Mouse (Mus musculus) heart, embryonic 14.5 days (tissue): ENCODE data around the gene Fasl. TPM values are rescaled to one million over a fixed set of nuclear protein-coding genes. Genes with fewer than 3 reads are reported as not detected.

ENCODE experiments used
- ATAC-seq: fragments of 200-750 bp; cut with Nextera tagmentation; 2 replicates; pipeline ENCODE4 v1.8.0; 2017; ENCODE audit warnings: low read depth, moderate TSS enrichment; ENCODE audit not compliant: insufficient number of reproducible peaks, insufficient read depth, low FRiP score
- H3K27ac ChIP-seq, 2 experiments: fragments of 200-500 bp in 1 of 2; fragments of 300-500 bp in 1 of 2; sonication (generic) in 1 of 2; replicated peaks in 1 of 2; 2 replicates each; pipeline ENCODE4 v1.5.1; 2012 to 2014; ENCODE audit warnings: low read depth in 2 of 2, low read length in 2 of 2, control low read depth in 1 of 2, mild to moderate bottlenecking in 1 of 2, mixed read lengths in 1 of 2; ENCODE audit not compliant: control insufficient read depth in 1 of 2, insufficient read depth in 1 of 2
- H3K27me3 ChIP-seq: fragments of 300-500 bp; sonication (generic); 2 replicates; pipeline ENCODE4 v1.6.1; 2014; ENCODE audit warnings: mild to moderate bottlenecking, low read length, control low read depth; ENCODE audit not compliant: control insufficient read depth, insufficient read depth
- H3K36me3 ChIP-seq: fragments of 300-500 bp; sonication (generic); 2 replicates; pipeline ENCODE4 v1.6.1; 2014; ENCODE audit warnings: mild to moderate bottlenecking, control low read depth, low read length, mixed read lengths; ENCODE audit not compliant: control insufficient read depth, insufficient read depth
- H3K4me1 ChIP-seq, 2 experiments: fragments of 200-500 bp in 1 of 2; fragments of 300-500 bp in 1 of 2; sonication (generic) in 1 of 2; 2 replicates each; pipeline ENCODE4 v1.6.1; 2012 to 2014; ENCODE audit warnings: low read length in 2 of 2, control low read depth in 1 of 2, mixed read lengths in 1 of 2; ENCODE audit not compliant: control insufficient read depth in 2 of 2, insufficient read depth in 2 of 2
- H3K4me2 ChIP-seq: fragments of 300-500 bp; sonication (generic); 2 replicates; pipeline ENCODE4 v1.6.1; 2014; ENCODE audit warnings: mild to moderate bottlenecking, low read length
- H3K4me3 ChIP-seq, 2 experiments: fragments of 200-500 bp in 1 of 2; fragments of 300-500 bp in 1 of 2; sonication (generic) in 1 of 2; 2 replicates each; pipeline ENCODE4 v1.5.1; 2012 to 2014; ENCODE audit warnings: low read length in 2 of 2, mild to moderate bottlenecking in 2 of 2, control low read depth in 1 of 2, low read depth in 1 of 2, moderate library complexity in 1 of 2; ENCODE audit not compliant: control insufficient read depth in 1 of 2, insufficient read depth in 1 of 2
- H3K9ac ChIP-seq: fragments of 300-500 bp; sonication (generic); 2 replicates; pipeline ENCODE4 v1.6.1; 2014; ENCODE audit warnings: mild to moderate bottlenecking, low read length
- H3K9me3 ChIP-seq: fragments of 300-500 bp; sonication (generic); 2 replicates; pipeline ENCODE4 v1.6.1; 2016; ENCODE audit warnings: low read length, control low read depth; ENCODE audit not compliant: control insufficient read depth
- WGBS: fragments of 180-500 bp; shearing (Covaris S2); extraction: QIAGEN DNeasy Blood & Tissue Kit; methylation state at CpG from one replicate; pipeline ENCODE4 v1.1.7; 2014; 5-methylcytosine and 5-hydroxymethylcytosine counted together
- polyA plus RNA-seq: library from polyadenylated mRNA; unstranded; fragments of >200 nt; fragmentation: Nextera tagmentation; extraction: Ambion mirVana; gene quantifications from 2 replicates; pipeline ENCODE4 v1.2.1, GENCODE M21; 2014

The Fasl gene
- polyA plus RNA-seq = not detected in 2 replicates

DNA sequence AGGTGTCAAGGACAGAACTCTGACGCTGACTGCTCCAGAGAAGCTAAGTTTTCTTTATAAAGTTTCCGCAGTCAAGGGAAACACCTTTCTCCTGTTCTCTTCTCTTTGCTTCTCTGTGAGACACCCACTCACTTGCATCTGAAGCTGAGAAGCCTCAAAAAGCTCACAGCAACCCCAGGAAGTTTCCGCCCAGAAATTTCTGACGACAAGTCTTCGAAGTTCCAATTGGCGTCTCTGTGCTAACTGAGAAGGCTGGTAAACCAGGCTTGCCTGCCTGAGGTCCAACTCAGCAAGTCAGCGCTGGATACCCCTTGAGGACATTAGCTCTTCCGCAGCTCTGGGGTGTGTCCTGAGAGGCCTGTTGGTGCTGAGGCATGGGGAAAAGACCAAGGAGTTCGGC lies at the start of gene Fasl:
Gene Fasl, minus strand, starts transcription at position 157 of the 400 bp plus-strand sequence.
- no peak within 1 kb of the TSS for H3K9ac ChIP-seq
- no peak for ATAC-seq
- H3K4me1 ChIP-seq = no peaks in the 10 kb centered on the region
- WGBS = 70% methylated on average over 9 of the region's 9 CpGs
- no peaks in the 10 kb centered on the region for H3K9me3 ChIP-seq
- H3K36me3 ChIP-seq = no peaks in the 10 kb centered on the region
- no peak within 1 kb of the TSS for H3K4me3 ChIP-seq
- no peak within 1 kb of the TSS for H3K27ac ChIP-seq
- no peaks in the 10 kb centered on the region for H3K27me3 ChIP-seq
- no peak within 1 kb of the TSS for H3K4me2 ChIP-seq

DNA sequence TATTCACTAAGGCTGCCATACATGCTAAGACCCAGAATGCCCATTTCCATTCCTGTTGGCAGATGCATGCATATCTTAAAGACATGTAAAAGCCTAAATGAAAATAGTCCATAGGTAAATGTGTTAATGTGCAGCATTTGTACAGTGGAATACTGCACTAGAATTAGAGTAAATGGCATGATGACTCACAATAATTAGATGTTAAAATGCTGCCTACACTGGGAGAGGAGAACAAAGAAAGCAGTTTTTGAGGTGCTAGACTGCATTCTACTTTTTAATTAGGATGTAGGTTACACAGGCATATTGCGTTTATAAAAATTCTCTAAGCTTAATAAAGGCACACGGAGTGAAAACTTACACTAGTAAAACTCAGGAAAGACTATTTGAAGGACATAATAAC lies 38.4 kb upstream of the Fasl start:
- WGBS = 93% methylated on average over 2 of the region's 2 CpGs

DNA sequence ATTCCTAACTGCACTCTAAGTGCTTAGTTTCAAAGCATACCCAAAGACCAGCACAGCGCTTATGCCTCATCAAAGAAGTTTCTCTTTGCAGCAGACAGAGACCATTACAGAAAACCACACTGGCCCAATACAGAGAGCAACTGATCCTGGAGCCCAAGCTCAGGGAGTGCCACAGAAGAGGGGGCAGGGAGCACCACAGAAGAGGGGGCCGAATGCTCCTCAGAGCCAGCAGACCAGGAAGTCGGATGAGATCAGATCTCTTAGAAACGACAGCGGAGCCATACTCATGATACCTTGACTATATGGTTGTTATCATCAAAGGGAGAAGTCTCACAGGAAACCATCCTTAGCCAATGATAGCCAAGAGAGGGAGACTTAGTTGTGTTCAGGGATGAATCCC lies 21.1 kb upstream of the Fasl start:
- peaks cover 0 to 2% of the 10 kb centered on the region in 2 experiments; a peak in 1 of 4 replicates for H3K4me1 ChIP-seq
- no peak overlapping the region for H3K4me2 ChIP-seq
- no peaks in the 10 kb centered on the region for H3K27me3 ChIP-seq
- ATAC-seq = no peak
- H3K9me3 ChIP-seq = no peaks in the 10 kb centered on the region
- H3K9ac ChIP-seq = no peak overlapping the region
- no peak overlapping the region for H3K27ac ChIP-seq
- WGBS = 61% methylated on average over 5 of the region's 5 CpGs
- H3K4me3 ChIP-seq = no peak overlapping the region
- H3K36me3 ChIP-seq = no peaks in the 10 kb centered on the region

More for the DNA sequence above, 38.4 kb upstream of the Fasl start:
- H3K4me3 ChIP-seq = no peak overlapping the region
- no peaks in the 10 kb centered on the region for H3K9me3 ChIP-seq
- H3K4me1 ChIP-seq = 0 out of 4 replicates have a peak, but pooled peaks cover 0 to 3% of the 10 kb centered on the region in 2 experiments
- no peaks in the 10 kb centered on the region for H3K27me3 ChIP-seq
- no peak overlapping the region for H3K9ac ChIP-seq
- H3K36me3 ChIP-seq = peaks cover 51% of the 10 kb centered on the region
- H3K27ac ChIP-seq = no peak overlapping the region
- ATAC-seq = no peak
- no peak overlapping the region for H3K4me2 ChIP-seq

DNA sequence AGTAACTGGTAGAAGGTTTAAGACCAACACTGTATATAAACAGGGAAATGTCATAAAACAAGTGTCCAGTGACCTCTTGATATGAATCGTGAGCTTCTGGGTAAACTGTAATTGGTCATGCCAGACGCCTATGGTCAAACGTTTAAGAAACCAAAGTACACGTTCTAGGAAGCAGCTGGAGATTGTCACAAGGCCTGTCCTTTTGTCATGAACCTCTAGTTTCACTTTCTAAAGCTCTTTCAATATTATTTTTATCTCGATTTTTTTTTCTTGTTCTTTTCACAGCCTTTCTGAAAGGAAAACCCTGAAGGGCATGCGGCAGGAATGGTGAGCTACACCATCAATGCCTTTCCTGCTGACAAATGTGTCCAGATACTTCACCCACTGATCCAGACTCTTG lies 20.7 kb upstream of the Fasl start:
- ATAC-seq = no peak
- H3K9ac ChIP-seq = no peak overlapping the region
- H3K27me3 ChIP-seq = no peaks in the 10 kb centered on the region
- 52% methylated on average over 6 of the region's 6 CpGs for WGBS
- no peaks in the 10 kb centered on the region for H3K36me3 ChIP-seq
- H3K4me2 ChIP-seq = no peak overlapping the region
- H3K9me3 ChIP-seq = no peaks in the 10 kb centered on the region
- no peak overlapping the region for H3K4me3 ChIP-seq
- H3K4me1 ChIP-seq = peaks cover 0 to 2% of the 10 kb centered on the region in 2 experiments; a peak in 1 of 4 replicates
- no peak overlapping the region for H3K27ac ChIP-seq

DNA sequence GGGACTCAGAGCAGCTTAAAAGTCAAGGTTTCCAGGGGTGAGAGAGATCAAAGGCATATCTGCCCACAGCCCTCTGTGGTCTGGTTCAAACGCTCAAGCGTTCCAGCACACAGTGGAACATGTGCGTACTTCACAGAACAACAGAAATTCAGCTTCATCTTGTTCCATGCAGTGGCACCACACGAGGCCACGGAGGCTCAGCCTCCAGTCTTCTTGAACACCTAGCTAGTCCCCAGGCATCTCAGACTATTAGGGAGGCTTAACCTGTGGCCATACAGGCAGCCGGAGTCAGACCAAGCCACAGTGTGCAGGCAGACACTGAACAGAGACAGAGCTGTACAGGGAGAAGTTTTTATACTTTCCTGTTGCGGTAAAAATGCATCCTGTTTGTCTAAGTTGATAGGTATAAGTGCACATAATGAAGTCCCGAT lies 16.3 kb upstream of the Fasl start:
- H3K4me1 ChIP-seq = peaks cover 0 to 2% of the 10 kb centered on the region in 2 experiments; a peak in 1 of 4 replicates
- H3K9me3 ChIP-seq = no peaks in the 10 kb centered on the region
- ATAC-seq = no peak
- H3K9ac ChIP-seq = no peak overlapping the region
- H3K36me3 ChIP-seq = no peaks in the 10 kb centered on the region
- H3K4me3 ChIP-seq = no peak overlapping the region
- no peak overlapping the region for H3K27ac ChIP-seq
- H3K27me3 ChIP-seq = no peaks in the 10 kb centered on the region
- no peak overlapping the region for H3K4me2 ChIP-seq
- WGBS = 81% methylated on average over 8 of the region's 8 CpGs

DNA sequence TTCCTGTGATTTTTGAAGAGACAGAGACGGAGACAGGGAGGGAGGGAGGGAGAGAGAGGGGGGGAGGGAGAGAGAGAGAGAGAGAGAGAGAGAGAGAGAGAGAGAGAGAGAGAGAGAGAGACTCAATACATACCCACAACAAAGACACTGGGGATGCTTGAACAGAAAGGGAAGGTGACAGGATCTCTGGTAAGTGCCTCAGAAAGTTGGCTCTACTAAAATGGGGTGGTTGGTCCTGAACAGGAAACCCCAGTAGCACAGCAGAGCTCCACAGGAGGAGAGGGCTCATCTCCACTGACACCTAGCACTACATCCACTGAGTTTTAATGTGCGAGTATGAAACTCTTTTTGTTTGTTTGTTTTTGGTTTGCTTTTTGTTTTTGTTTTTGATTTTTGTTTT lies 13.0 kb upstream of the Fasl start:
- no peak overlapping the region for H3K4me2 ChIP-seq
- no peaks in the 10 kb centered on the region for H3K4me1 ChIP-seq
- H3K4me3 ChIP-seq = no peak overlapping the region
- no peaks in the 10 kb centered on the region for H3K9me3 ChIP-seq
- no peaks in the 10 kb centered on the region for H3K36me3 ChIP-seq
- no peaks in the 10 kb centered on the region for H3K27me3 ChIP-seq
- H3K27ac ChIP-seq = no peak overlapping the region
- no peak for ATAC-seq
- H3K9ac ChIP-seq = no peak overlapping the region
- WGBS = 72% methylated on average over 2 of the region's 2 CpGs

DNA sequence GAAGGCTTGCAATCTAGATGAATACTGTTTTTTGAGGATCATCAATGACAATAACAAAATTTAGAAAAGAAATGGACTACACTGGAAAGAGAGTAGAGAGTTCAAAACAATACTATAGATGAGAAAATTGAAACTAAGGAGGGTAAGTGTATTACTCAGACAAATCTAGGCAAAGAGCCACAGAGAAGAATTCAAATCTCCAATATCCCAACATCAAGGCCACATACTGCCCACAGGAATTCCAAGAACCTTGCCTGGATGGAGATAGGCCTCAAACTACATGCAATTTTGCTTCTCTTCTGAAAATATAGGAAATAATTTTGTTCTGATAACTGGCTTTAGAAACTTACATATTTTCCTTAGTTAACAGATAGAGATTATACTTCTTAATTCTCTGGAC lies 12.0 kb upstream of the Fasl start:
- Histone ChIP-seq H3K27ac (no peak overlapping the region), H3K9ac (no peak overlapping the region), H3K4me1 (no peaks in the 10 kb centered on the region), H3K4me2 (no peak overlapping the region), H3K9me3 (no peaks in the 10 kb centered on the region), H3K36me3 (no peaks in the 10 kb centered on the region), H3K27me3 (no peaks in the 10 kb centered on the region), H3K4me3 (no peak overlapping the region)
- ATAC-seq = no peak

DNA sequence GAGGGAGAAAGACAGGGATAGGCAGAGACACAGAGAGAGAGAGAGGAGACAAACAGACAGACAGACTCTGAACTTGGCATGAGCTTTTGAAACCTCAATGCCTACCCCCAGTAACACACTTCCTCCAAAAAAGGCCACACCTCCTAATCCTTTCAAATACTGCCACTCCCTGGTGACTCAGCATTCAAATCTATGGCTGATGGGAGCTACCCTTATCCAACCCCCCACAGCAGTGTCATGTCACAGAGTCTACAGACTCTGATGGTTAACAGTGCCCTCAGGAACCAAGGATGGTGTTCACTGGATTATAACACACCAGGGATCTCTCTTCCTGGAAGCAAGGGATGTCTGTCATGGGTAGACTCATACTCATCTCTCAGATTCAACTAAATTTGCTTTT lies 11.5 kb upstream of the Fasl start:
- no peak for ATAC-seq
- no peaks in the 10 kb centered on the region for H3K36me3 ChIP-seq
- H3K27me3 ChIP-seq = no peaks in the 10 kb centered on the region
- no peak overlapping the region for H3K27ac ChIP-seq
- H3K4me1 ChIP-seq = no peaks in the 10 kb centered on the region
- H3K4me3 ChIP-seq = no peak overlapping the region
- H3K4me2 ChIP-seq = no peak overlapping the region
- H3K9me3 ChIP-seq = no peaks in the 10 kb centered on the region
- H3K9ac ChIP-seq = no peak overlapping the region
